Mouse (Mus musculus) neural tube, embryonic 11.5 days (tissue): ENCODE data around the gene Olfr320. TPM values are rescaled to one million over a fixed set of nuclear protein-coding genes. Genes with fewer than 3 reads are reported as not detected.
"Not testable (repeated sequence)": the region's sequence is repeated elsewhere in the genome, so short reads cannot be mapped to it uniquely, and the experiment has no call there.

Experiments
- ATAC-seq: fragments of 200-750 bp; cut with Nextera tagmentation; 2 replicates; pipeline ENCODE4 v1.8.0; 2017; ENCODE audit warnings: moderate number of reproducible peaks, mild to moderate bottlenecking, moderate TSS enrichment, moderate library complexity; ENCODE audit not compliant: insufficient read depth, low FRiP score, low TSS enrichment
- DNase-seq: peaks from one replicate; pipeline ENCODE4 v3.0.0-alpha.2; 2015; ENCODE audit warnings: low spot score
- H3K27ac ChIP-seq: fragments of 300-500 bp; sonication (generic); 2 replicates; pipeline ENCODE4 v1.5.1; 2014; ENCODE audit warnings: low read depth, mild to moderate bottlenecking, low read length
- H3K27me3 ChIP-seq: fragments of 300-500 bp; sonication (generic); 2 replicates; pipeline ENCODE4 v1.6.1; 2014; ENCODE audit warnings: mild to moderate bottlenecking, low read length, mixed read lengths; ENCODE audit not compliant: control insufficient read depth, insufficient read depth
- H3K36me3 ChIP-seq: fragments of 300-500 bp; sonication (generic); 2 replicates; pipeline ENCODE4 v1.6.1; 2014; ENCODE audit warnings: mild to moderate bottlenecking, low read length, moderate library complexity, mixed read lengths; ENCODE audit not compliant: control insufficient read depth, insufficient read depth
- H3K4me1 ChIP-seq: fragments of 300-500 bp; sonication (generic); 2 replicates; pipeline ENCODE4 v1.6.1; 2014; ENCODE audit warnings: low read length, mixed read lengths; ENCODE audit not compliant: control insufficient read depth, insufficient read depth
- H3K4me2 ChIP-seq: fragments of 300-500 bp; sonication (generic); 2 replicates; pipeline ENCODE4 v1.6.1; 2014; ENCODE audit warnings: low read depth, mild to moderate bottlenecking, moderate library complexity
- H3K4me3 ChIP-seq: fragments of 300-500 bp; sonication (generic); 2 replicates; pipeline ENCODE4 v1.5.1; 2014; ENCODE audit warnings: low read depth, low read length
- H3K9ac ChIP-seq: fragments of 300-500 bp; sonication (generic); 2 replicates; pipeline ENCODE4 v1.6.1; 2014; ENCODE audit warnings: mild to moderate bottlenecking, low read length
- H3K9me3 ChIP-seq: fragments of 300-500 bp; sonication (generic); 2 replicates; pipeline ENCODE4 v1.6.1; 2016; ENCODE audit warnings: low read length; ENCODE audit not compliant: control insufficient read depth
- WGBS: fragments of 180-500 bp; shearing (Covaris S2); extraction: QIAGEN DNeasy Blood & Tissue Kit; methylation state at CpG from one replicate; pipeline ENCODE4 v1.1.7; 2014; 5-methylcytosine and 5-hydroxymethylcytosine counted together
- polyA plus RNA-seq: library from polyadenylated mRNA; unstranded; fragments of >200 nt; fragmentation: Nextera tagmentation; extraction: Ambion mirVana; gene quantifications from 2 replicates; pipeline ENCODE4 v1.2.1, GENCODE M21; 2014

Olfr320 gene
- polyA plus RNA-seq, 1 experiment from 2014 or later, result not detected

GRCm38 (mm10) chr11:58727896-58728650 lies 47.2 kb downstream of the Olfr320 start:
- not testable (repeated sequence) for H3K4me1 ChIP-seq, ATAC-seq, H3K9me3 ChIP-seq, DNase-seq, H3K9ac ChIP-seq, H3K4me3 ChIP-seq, H3K4me2 ChIP-seq, H3K36me3 ChIP-seq, H3K27me3 ChIP-seq, H3K27ac ChIP-seq
- 76% methylated on average over 6 of the region's 6 CpGs for WGBS

DNA sequence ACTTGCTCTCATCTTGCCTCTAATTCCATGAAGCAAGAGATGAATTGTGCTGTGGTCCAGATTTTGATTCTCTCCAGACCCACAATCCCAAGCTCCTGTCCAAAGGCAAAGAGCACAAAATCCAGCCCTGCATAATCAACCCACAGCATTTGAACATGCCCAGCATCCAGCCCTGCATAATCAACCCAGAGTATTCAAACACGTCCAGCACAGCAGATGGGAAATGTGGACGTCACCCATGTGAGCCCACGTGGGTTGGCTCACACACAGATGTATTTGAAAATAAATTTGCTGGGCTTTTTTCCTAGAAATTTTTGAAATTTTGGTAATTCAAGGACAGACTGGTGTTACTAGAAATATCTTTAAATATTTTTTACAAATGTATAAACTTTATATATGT lies 52.5 kb downstream of the Olfr320 start:
- no peaks in the 10 kb centered on the region for H3K4me1 ChIP-seq
- H3K9me3 ChIP-seq, result no peaks in the 10 kb centered on the region
- no peak overlapping the region for H3K27ac ChIP-seq
- H3K4me3 ChIP-seq, result no peak overlapping the region
- DNase-seq, result no peak
- H3K36me3 ChIP-seq, result no peaks in the 10 kb centered on the region
- WGBS, result 59% methylated on average over 3 of the region's 3 CpGs
- no peak overlapping the region for H3K9ac ChIP-seq
- ATAC-seq, result no peak
- H3K4me2 ChIP-seq, result no peak overlapping the region
- H3K27me3 ChIP-seq, result no peaks in the 10 kb centered on the region

Other genes with a start within 250 kb of the Olfr320 start
- gene Gm12253, start 248.5 kb upstream of the Olfr320 start, polyA plus RNA-seq, result not detected in 2 replicates
- gene Lypd9, start 228.2 kb upstream of the Olfr320 start, polyA plus RNA-seq, result not detected in 2 replicates
- not detected in 2 replicates for gene Olfr30, start 218.8 kb upstream of the Olfr320 start, polyA plus RNA-seq
- not detected in 2 replicates for gene Olfr332, start 188.5 kb upstream of the Olfr320 start, polyA plus RNA-seq
- not detected in 2 replicates for gene Olfr331, start 178.5 kb upstream of the Olfr320 start, polyA plus RNA-seq
- gene Olfr330, start 146.3 kb upstream of the Olfr320 start, polyA plus RNA-seq, result not detected in 2 replicates
- not detected in 2 replicates for gene Olfr329-ps, start 134.7 kb upstream of the Olfr320 start, polyA plus RNA-seq
- not detected in 2 replicates for gene Olfr328, start 125.5 kb upstream of the Olfr320 start, polyA plus RNA-seq
- not detected in 2 replicates for gene Olfr224, start 110.5 kb upstream of the Olfr320 start, polyA plus RNA-seq
- gene Olfr325, start 103.4 kb upstream of the Olfr320 start, polyA plus RNA-seq, result not detected in 2 replicates
- not detected in 2 replicates for gene Olfr324, start 86.0 kb upstream of the Olfr320 start, polyA plus RNA-seq
- not detected in 2 replicates for gene 2210407C18Rik, start 65.0 kb upstream of the Olfr320 start, polyA plus RNA-seq
- not detected in 2 replicates for gene Olfr323, start 50.6 kb upstream of the Olfr320 start, polyA plus RNA-seq
- 0.31 and 0.39 TPM in 2 replicates for gene Trim58, start 40.6 kb upstream of the Olfr320 start, polyA plus RNA-seq
- not detected in 2 replicates for gene Olfr322, start 22.3 kb upstream of the Olfr320 start, polyA plus RNA-seq
- gene Olfr319, start 18.1 kb downstream of the Olfr320 start, polyA plus RNA-seq, result not detected in 2 replicates
- not detected in 2 replicates for gene Olfr318, start 42.9 kb downstream of the Olfr320 start, polyA plus RNA-seq
- gene Olfr317, start 58.1 kb downstream of the Olfr320 start, polyA plus RNA-seq, result not detected in 2 replicates
- not detected in 2 replicates for gene Olfr316, start 71.6 kb downstream of the Olfr320 start, polyA plus RNA-seq
- not detected in 2 replicates for gene Olfr315, start 92.1 kb downstream of the Olfr320 start, polyA plus RNA-seq
- not detected in 2 replicates for gene Olfr314, start 101.9 kb downstream of the Olfr320 start, polyA plus RNA-seq
- gene Fam183b, start 120.9 kb downstream of the Olfr320 start, polyA plus RNA-seq, result 6.3 and 6.8 TPM in 2 replicates
- gene Olfr313, start 133.9 kb downstream of the Olfr320 start, polyA plus RNA-seq, result not detected in 2 replicates
- not detected in 2 replicates for gene Olfr312, start 148.1 kb downstream of the Olfr320 start, polyA plus RNA-seq
- not detected in 2 replicates for gene Olfr311, start 158.2 kb downstream of the Olfr320 start, polyA plus RNA-seq
- gene Gm12258, start 166.1 kb downstream of the Olfr320 start, polyA plus RNA-seq, result 16.0 and 19.9 TPM in 2 replicates
- 11.0 and 13.0 TPM in 2 replicates for gene 2810021J22Rik, start 186.1 kb downstream of the Olfr320 start, polyA plus RNA-seq
- 6.1 and 7.2 TPM in 2 replicates for gene Zfp39, start 223.1 kb downstream of the Olfr320 start, polyA plus RNA-seq
- gene Btnl10, start 236.8 kb downstream of the Olfr320 start, polyA plus RNA-seq, result not detected in 2 replicates